Mouse (Mus musculus) left cerebral cortex, postnatal 4 days (tissue): ENCODE results near the gene Glyctk. TPM values are rescaled to one million over a fixed set of nuclear protein-coding genes. Genes with fewer than 3 reads are reported as not detected.

Experiments used
- DNase-seq: peaks from one replicate; pipeline ENCODE4 v3.0.0-alpha.2; 2022
- intact Hi-C: fragments of 180-260 bp; cut with DNase I; formaldehyde crosslinking; loops from one replicate; pipeline ENCODE4 v1.15.1; 2025
- total RNA-seq, 2 experiments: library from RNA; stranded (reverse); gene quantifications; 2 replicates each; pipeline ENCODE4 v1.2.3; 2021

Gene Glyctk
- 1 to 10 TPM; 2.7 to 3.5 TPM for total RNA-seq

- DNase-seq = no peak
- intact Hi-C loops = no loop called here
Measured at GRCm38 (mm10) chr9:106158037-106158491, at the start of gene Glyctk. TSS of gene Glyctk (minus strand) at chr9:106158138.

GRCm38 (mm10) chr9:106206515-106206914 lies 48.6 kb upstream of the Glyctk start:
- intact Hi-C loops = no loop called here
- DNase-seq = no peak

- no peak for DNase-seq
- intact Hi-C loops = no loop called here
Measured at GRCm38 (mm10) chr9:106205713-106206290, 47.9 kb upstream of the Glyctk start.

GRCm38 (mm10) chr9:106203990-106204851 lies 46.3 kb upstream of the Glyctk start:
- DNase-seq = peak; percentile 62
- intact Hi-C loops = no loop called here

- peak; percentile 94 for DNase-seq
- intact Hi-C loops = no loop called here
Measured at GRCm38 (mm10) chr9:106202819-106203636, 45.1 kb upstream of the Glyctk start, which contains the start of gene Twf2. TSS of gene Twf2 (plus strand) at chr9:106203108.

GRCm38 (mm10) chr9:106201895-106202294 lies 44.0 kb upstream of the Glyctk start:
- intact Hi-C loops = no loop called here

GRCm38 (mm10) chr9:106199535-106200272 lies 41.8 kb upstream of the Glyctk start, which contains the start of gene Ppm1m:
TSS of gene Ppm1m (minus strand) at chr9:106199746.
- no peak for DNase-seq
- intact Hi-C loops = no loop called here

More at GRCm38 (mm10) chr9:106201895-106202294, 44.0 kb upstream of the Glyctk start:
- DNase-seq = no peak

GRCm38 (mm10) chr9:106198962-106199458 lies 41.1 kb upstream of the Glyctk start:
- DNase-seq = peak; percentile 68
- intact Hi-C loops = no loop called here

- intact Hi-C loops = no loop called here
- DNase-seq = no peak
Measured at GRCm38 (mm10) chr9:106197732-106198131, 39.8 kb upstream of the Glyctk start.

GRCm38 (mm10) chr9:106197081-106197713 lies 39.3 kb upstream of the Glyctk start:
- no peak for DNase-seq
- intact Hi-C loops = no loop called here

- DNase-seq = peak; percentile 47
- intact Hi-C loops = no loop called here
Measured at GRCm38 (mm10) chr9:106195693-106196092, 37.8 kb upstream of the Glyctk start.

GRCm38 (mm10) chr9:106193930-106194807 lies 36.2 kb upstream of the Glyctk start:
- intact Hi-C loops = no loop called here
- peak; percentile 38 for DNase-seq

- intact Hi-C loops = no loop called here
- DNase-seq = no peak
Measured at GRCm38 (mm10) chr9:106192998-106193397, 35.1 kb upstream of the Glyctk start.

- no peak for DNase-seq
- intact Hi-C loops = no loop called here
Measured at GRCm38 (mm10) chr9:106192024-106192423, 34.1 kb upstream of the Glyctk start.

- DNase-seq = no peak
- intact Hi-C loops = no loop called here
Measured at GRCm38 (mm10) chr9:106191355-106191754, 33.4 kb upstream of the Glyctk start.

GRCm38 (mm10) chr9:106183996-106184395 lies 26.1 kb upstream of the Glyctk start:
- intact Hi-C loops = no loop called here

GRCm38 (mm10) chr9:106182146-106182545 lies 24.2 kb upstream of the Glyctk start:
- intact Hi-C loops = no loop called here
- DNase-seq = no peak

More at GRCm38 (mm10) chr9:106183996-106184395, 26.1 kb upstream of the Glyctk start:
- DNase-seq = no peak

GRCm38 (mm10) chr9:106179964-106180363 lies 22.0 kb upstream of the Glyctk start:
- intact Hi-C loops = no loop called here
- DNase-seq = no peak

- intact Hi-C loops = no loop called here
- DNase-seq = no peak
Measured at GRCm38 (mm10) chr9:106179454-106179853, 21.5 kb upstream of the Glyctk start.
